Mouse (Mus musculus) heart, adult 2 months (tissue): Measurements from ENCODE around the gene Gpbar1.

Experiments
- CTCF ChIP-seq: fragments of 200-600 bp; IDR thresholded peaks from 2 replicates; pipeline ENCODE4 v1.8.1; 2022; ENCODE audit warnings: antibody characterized with exemption, mild to moderate bottlenecking, moderate library complexity
- EP300 ChIP-seq: fragments of 200-500 bp; IDR thresholded peaks from 2 replicates; pipeline ENCODE4 v1.6.1; 2011; ENCODE audit warnings: low read depth, low read length, control low read depth; ENCODE audit not compliant: insufficient read depth
- POLR2A ChIP-seq: fragments of 200-500 bp; IDR thresholded peaks from 2 replicates; pipeline ENCODE4 v1.6.1; 2011; ENCODE audit warnings: mild to moderate bottlenecking, low read depth, low read length, control low read depth; ENCODE audit not compliant: insufficient read depth

DNA sequence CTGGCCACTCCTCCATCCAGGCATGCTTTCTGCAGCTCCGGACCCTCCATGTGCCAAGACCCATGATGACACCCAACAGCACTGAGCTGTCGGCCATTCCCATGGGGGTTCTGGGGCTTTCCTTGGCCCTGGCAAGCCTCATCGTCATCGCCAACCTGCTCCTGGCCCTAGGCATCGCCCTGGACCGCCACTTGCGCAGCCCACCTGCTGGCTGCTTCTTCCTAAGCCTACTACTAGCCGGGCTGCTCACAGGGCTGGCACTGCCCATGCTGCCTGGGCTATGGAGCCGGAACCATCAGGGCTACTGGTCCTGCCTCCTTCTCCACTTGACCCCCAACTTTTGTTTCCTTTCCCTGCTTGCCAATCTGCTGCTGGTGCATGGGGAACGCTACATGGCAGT, at the start of gene Gpbar1:
- TF ChIP-seq POLR2A (no peak), CTCF (no peak), EP300 (no peak)
